In genomic region chr6:102113629-102114028, GRCm38 (mm10) we compare ENCODE assay signal across 34 mouse cellular contexts.
"Had no signal": no experiment of that assay in that cellular context is flagged by ENCODE, and none has a peak within 500 bp of the region (broad histone marks: within the 10 kb centered on the region; RNA-seq: fewer than 3 reads in every experiment).

No protein-coding gene starts in this region.

- H3K4me3 ChIP-seq: heart, embryonic 12.5 days; heart, embryonic 13.5 days; heart, embryonic 15.5 days; hindbrain, embryonic 10.5 days; hindbrain, embryonic 12.5 days; hindbrain, embryonic 13.5 days; hindbrain, embryonic 15.5 days; intestine, embryonic 15.5 days; layer of hippocampus, adult 2 months; left cerebral cortex, adult 2 months had no signal

- H3K9ac ChIP-seq: heart, embryonic 12.5 days; heart, embryonic 13.5 days; heart, embryonic 15.5 days; hindbrain, embryonic 12.5 days; hindbrain, embryonic 13.5 days; hindbrain, embryonic 14.5 days; hindbrain, embryonic 15.5 days; intestine, embryonic 15.5 days had no signal

- H3K27ac ChIP-seq: heart, embryonic 13.5 days; heart, embryonic 15.5 days; hindbrain, embryonic 10.5 days; hindbrain, embryonic 12.5 days; hindbrain, embryonic 13.5 days; hindbrain, embryonic 14.5 days; hindbrain, embryonic 15.5 days; hindbrain, postnatal 0 days; intestine, embryonic 15.5 days; kidney, postnatal 0 days; layer of hippocampus, adult 2 months; left cerebral cortex, adult 2 months had no signal

- H3K36me3 ChIP-seq: heart, embryonic 12.5 days; heart, embryonic 13.5 days; heart, embryonic 15.5 days; hindbrain, embryonic 10.5 days; hindbrain, embryonic 12.5 days; hindbrain, embryonic 13.5 days; hindbrain, embryonic 15.5 days; intestine, embryonic 15.5 days had no signal

- H3K4me1 ChIP-seq: heart, embryonic 12.5 days; heart, embryonic 13.5 days; heart, embryonic 15.5 days; hindbrain, embryonic 10.5 days; hindbrain, embryonic 12.5 days; hindbrain, embryonic 13.5 days; hindbrain, embryonic 15.5 days; intestine, embryonic 15.5 days had no signal

- H3K4me2 ChIP-seq: heart, embryonic 11.5 days; heart, embryonic 12.5 days; heart, embryonic 13.5 days; heart, embryonic 15.5 days; hindbrain, embryonic 12.5 days; hindbrain, embryonic 13.5 days; hindbrain, embryonic 14.5 days; hindbrain, embryonic 15.5 days; intestine, embryonic 15.5 days had no signal

- H3K9me3 ChIP-seq: heart, embryonic 12.5 days; heart, embryonic 13.5 days; heart, embryonic 15.5 days; hindbrain, embryonic 10.5 days; hindbrain, embryonic 12.5 days; hindbrain, embryonic 13.5 days; hindbrain, embryonic 15.5 days; intestine, embryonic 15.5 days had no signal

- H3K27me3 ChIP-seq: heart, embryonic 12.5 days; heart, embryonic 13.5 days; heart, embryonic 15.5 days; hindbrain, embryonic 12.5 days; hindbrain, embryonic 13.5 days; hindbrain, embryonic 15.5 days; intestine, embryonic 15.5 days had no signal

- DNase-seq: heart, postnatal 10 days; heart, postnatal 14 days; heart, postnatal 36 days; heart, postnatal 4 days; kidney, adult 11 months; kidney, adult 18-20 months; kidney, adult 2 months; kidney, adult 8-10 months; kidney, adult 9 months; kidney, postnatal 10 days; kidney, postnatal 14 days; kidney, postnatal 25 days; kidney, postnatal 36 days; kidney, postnatal 4 days; layer of hippocampus, adult 9-11 months; layer of hippocampus, postnatal 36 days had no signal

- ATAC-seq: hindbrain, embryonic 16.5 days; hindbrain, postnatal 0 days; inflammation-experienced regulatory T-cells, adult 6 months; intestine, embryonic 15.5 days; intestine, embryonic 16.5 days; intestine, postnatal 0 days had no signal
